Mouse (Mus musculus) erythroblast, embryonic 14.5 days (primary cell): Measurements from ENCODE around the gene St6galnac3.

Experiments
- GATA1 ChIP-seq: IDR thresholded peaks from 2 replicates; pipeline ENCODE4 v1.6.1; 2012; ENCODE audit warnings: low read length, inconsistent platforms, mixed read lengths
- TAL1 ChIP-seq: IDR thresholded peaks from 3 replicates; pipeline ENCODE4 v1.6.1; 2012; ENCODE audit warnings: low read length, inconsistent platforms, mixed read lengths

DNA sequence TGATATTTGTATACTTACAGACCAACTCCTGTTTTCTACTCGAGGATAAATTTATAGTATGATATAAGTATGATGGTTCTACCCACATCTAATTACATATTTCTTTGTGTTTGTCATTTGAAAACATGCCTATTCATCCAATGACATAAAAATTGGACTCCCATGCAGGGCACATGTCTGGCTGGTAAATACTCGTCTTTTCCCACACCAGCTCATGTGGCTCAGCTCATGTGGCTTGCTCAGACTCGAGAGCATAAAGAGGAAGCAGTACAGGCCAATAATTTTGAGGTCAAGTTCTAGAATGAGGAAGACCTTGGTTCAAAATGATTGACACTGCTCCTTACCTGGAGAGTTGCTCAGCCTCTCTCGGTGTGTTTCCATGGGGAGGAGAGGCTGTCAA is 416.6 kb downstream of the St6galnac3 start:
- TF ChIP-seq GATA1 (no peak), TAL1 (no peak)
